Mouse (Mus musculus) cortical plate, adult 2 months (tissue): ENCODE results near the gene Zdhhc11.

Experiments
- CTCF ChIP-seq: fragments of 200-500 bp; IDR thresholded peaks from 2 replicates; pipeline ENCODE4 v1.5.1; 2011; ENCODE audit warnings: mild to moderate bottlenecking, control low read depth, low read length; ENCODE audit not compliant: insufficient read depth; ENCODE audit errors: extremely low read depth
- POLR2A ChIP-seq: fragments of 200-500 bp; IDR thresholded peaks from 2 replicates; pipeline ENCODE4 v1.6.1; 2011; ENCODE audit warnings: mild to moderate bottlenecking, low read length, control low read depth; ENCODE audit not compliant: insufficient read depth; ENCODE audit errors: extremely low read depth

GRCm38 (mm10) chr13:74039926-74040325 lies 76.3 kb downstream of the Zdhhc11 start:
- TF ChIP-seq CTCF (no peak), POLR2A (no peak)
